Mouse (Mus musculus): ENCODE data around the gene Klrb1.

Klrb1 gene

DNA sequence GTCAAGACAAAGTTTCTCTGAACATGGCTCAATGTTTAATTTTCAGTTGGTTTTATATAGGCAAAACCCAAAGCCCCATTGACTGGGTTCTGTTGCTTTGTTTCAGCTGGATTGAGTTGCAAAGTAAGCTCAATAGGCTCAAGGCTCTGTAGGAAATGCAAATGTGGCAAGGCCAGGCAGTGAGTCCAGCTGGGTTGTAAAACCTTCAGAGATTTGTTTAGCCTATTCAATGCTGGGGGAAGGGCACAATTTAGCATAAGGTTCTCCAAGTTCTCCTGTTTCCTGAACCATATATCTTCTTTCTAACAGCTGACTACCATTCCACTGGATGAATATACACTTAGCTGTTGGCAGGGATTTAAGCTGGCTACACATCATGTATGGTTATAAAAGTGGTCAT lies 12.0 kb upstream of the Klrb1 start:
- DNase-seq (ENCODE audit: low read depth, low spot score): no peak

DNA sequence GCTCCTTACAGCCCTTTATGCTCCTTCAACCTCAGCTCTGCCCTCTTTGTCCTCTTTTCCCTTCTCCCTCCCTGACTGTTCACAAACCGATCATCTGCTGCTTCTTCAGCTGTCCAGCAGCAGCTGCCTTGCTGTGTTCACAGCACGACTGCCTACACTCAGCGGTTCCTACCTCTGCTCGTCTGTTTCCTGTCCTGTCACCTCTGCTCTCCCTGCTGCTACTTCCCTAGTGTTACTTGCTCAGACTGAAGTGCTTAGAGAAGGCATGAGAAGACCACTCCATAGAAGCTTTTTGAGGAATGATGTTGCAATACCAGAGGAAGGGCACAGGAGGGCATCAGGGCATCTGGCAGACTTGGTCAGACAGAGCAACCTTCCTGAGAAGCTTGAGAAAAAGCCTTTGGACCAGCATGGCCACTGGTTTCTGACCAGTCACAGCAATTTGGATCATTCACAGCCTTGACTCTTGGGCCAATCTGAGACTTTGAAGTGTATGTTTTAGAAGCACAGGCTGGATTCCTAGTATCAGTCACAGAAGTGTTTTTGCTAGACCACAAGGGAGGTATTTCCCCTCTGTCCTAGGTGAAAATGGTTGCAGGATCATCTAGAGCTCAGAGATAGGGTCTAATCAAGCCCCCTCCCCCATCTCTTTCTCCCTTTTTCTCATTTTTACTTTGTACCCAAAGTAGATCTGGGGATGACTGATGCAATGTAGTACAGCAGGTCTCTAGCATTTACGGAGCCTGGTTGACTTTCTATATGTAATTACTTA lies 11.2 kb upstream of the Klrb1 start:
- DNase-seq (ENCODE audit: low read depth, low spot score): no peak

DNA sequence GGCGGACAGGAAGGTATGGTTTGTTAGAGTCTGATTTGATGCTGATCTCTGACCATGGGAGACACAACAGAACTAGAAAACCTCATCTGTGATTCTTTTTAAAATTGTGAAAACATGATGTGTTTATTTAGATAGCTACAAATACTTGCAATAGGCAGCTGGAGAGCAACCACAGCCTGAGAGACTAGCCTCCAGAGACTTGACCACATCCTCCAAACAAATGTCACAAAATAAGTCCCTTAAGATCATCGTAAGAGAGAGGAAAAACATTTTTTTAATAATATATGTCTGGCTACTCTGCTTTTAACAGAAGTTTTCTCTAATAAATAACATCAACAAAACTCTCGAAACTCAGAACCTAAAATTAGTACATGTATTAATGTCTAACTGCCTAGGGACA lies 9.2 kb upstream of the Klrb1 start:
- DNase-seq (ENCODE audit: low read depth, low spot score): no peak

DNA sequence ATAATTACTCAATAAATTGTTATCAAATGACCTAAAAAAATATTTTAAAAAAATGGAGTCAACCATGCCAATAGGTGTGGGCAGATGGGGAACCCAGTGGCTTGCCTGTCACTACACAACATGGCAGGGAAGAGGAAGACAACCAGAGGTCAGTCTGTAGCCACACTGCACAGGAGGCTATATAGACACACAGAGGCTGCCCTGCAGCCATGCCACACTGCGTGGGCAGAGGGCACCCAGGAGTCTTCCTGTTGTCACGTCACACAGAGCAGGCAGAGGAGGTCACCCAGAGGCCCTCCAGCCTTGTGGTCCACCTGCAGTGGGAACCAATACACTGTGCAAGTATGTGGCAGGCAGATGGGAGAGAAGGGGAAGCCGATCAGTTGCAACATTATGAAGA lies 21.2 kb downstream of the Klrb1 start:
- DNase-seq (ENCODE audit: low read depth, low spot score): no peak

GRCm38 (mm10) chr6:128679574-128679973 lies 43.3 kb downstream of the Klrb1 start:
- no peak for DNase-seq (ENCODE audit: low read depth, low spot score)

GRCm38 (mm10) chr6:128669936-128670335 lies 52.9 kb downstream of the Klrb1 start:
- no peak for DNase-seq (ENCODE audit: low read depth, low spot score)

- no peak for DNase-seq (ENCODE audit: low read depth, low spot score)
Measured at GRCm38 (mm10) chr6:128662206-128662605, 60.7 kb downstream of the Klrb1 start, which contains the start of gene Clec2h. Gene Clec2h (plus strand): TSS chr6:128662385.

- DNase-seq (ENCODE audit: low read depth, low spot score): no peak
Measured at GRCm38 (mm10) chr6:128661249-128661648, 61.6 kb downstream of the Klrb1 start.

Data from brain, embryonic 18.5 days (tissue).